Mouse (Mus musculus): ENCODE data around the gene Sv2a. TPM values are rescaled to one million over a fixed set of nuclear protein-coding genes. Genes with fewer than 3 reads are reported as not detected.

The Sv2a gene
- total RNA-seq (2014; rRNA removed; ENCODE audit: low replicate concordance): 9.8 and 15.4 TPM in 2 replicates
- 10.8 and 11.2 TPM in 2 replicates for polyA plus RNA-seq (2015; fragmentation: Nextera tagmentation; extraction: Ambion mirVana)

- WGBS: 0% methylated on average over 14 of the region's 23 CpGs
- no peaks in the 10 kb centered on the region for H3K27me3 ChIP-seq (ENCODE audit: control insufficient read depth, insufficient read depth, low read length)
- ATAC-seq (ENCODE audit: insufficient read depth, low read depth): peak; percentile 52
- no peaks in the 10 kb centered on the region for H3K9me3 ChIP-seq (replicated peaks; ENCODE audit: control insufficient read depth, low read length)
- H3K36me3 ChIP-seq (replicated peaks; ENCODE audit: control insufficient read depth, insufficient read depth, low read length): peaks cover 28% of the 10 kb centered on the region
- H3K4me1 ChIP-seq (ENCODE audit: control insufficient read depth, insufficient read depth): peaks cover 26% of the 10 kb centered on the region
- peak within 1 kb of the TSS; percentile 60 for H3K4me3 ChIP-seq (ENCODE audit: low read depth, low read length)
- peak within 1 kb of the TSS; percentile 44 for H3K9ac ChIP-seq (replicated peaks; ENCODE audit: low read depth, low read length)
- no peak for DNase-seq (ENCODE audit: low spot score)
- H3K27ac ChIP-seq (ENCODE audit: low read depth): peak within 1 kb of the TSS; percentile 87
- TF ChIP-seq CTCF (IDR thresholded peaks at IDR 0.05; ENCODE audit: low read depth) (no peak), EP300 (IDR thresholded peaks at IDR 0.05; ENCODE audit: low read depth) (no peak)
- peak within 1 kb of the TSS; percentile 74 for H3K4me2 ChIP-seq (ENCODE audit: low read depth, low read length)
Observed at GRCm38 (mm10) chr3:96180727-96181477, at the start of gene Sv2a. Sv2a (plus strand) TSS chr3:96181151.

- no peak for TF ChIP-seq EP300 (IDR thresholded peaks at IDR 0.05; ENCODE audit: low read depth)
Observed at GRCm38 (mm10) chr3:96132478-96132877, 48.5 kb upstream of the Sv2a start.

GRCm38 (mm10) chr3:96133327-96133905 lies 47.5 kb upstream of the Sv2a start:
- TF ChIP-seq EP300 (IDR thresholded peaks at IDR 0.05; ENCODE audit: low read depth) (no peak), CTCF (IDR thresholded peaks at IDR 0.05; ENCODE audit: low read depth) (no peak)
- H3K27ac ChIP-seq (ENCODE audit: low read depth): 0 out of 2 replicates have a peak overlapping the region, but pooled peaks have one; percentile 25
- no peak overlapping the region for H3K9ac ChIP-seq (replicated peaks; ENCODE audit: low read depth, low read length)
- H3K4me3 ChIP-seq (ENCODE audit: low read depth, low read length): no peak overlapping the region
- DNase-seq (ENCODE audit: low spot score): no peak
- no peak overlapping the region for H3K4me2 ChIP-seq (ENCODE audit: low read depth, low read length)
- no peak for ATAC-seq (ENCODE audit: insufficient read depth, low read depth)
- WGBS: 54% methylated on average over 11 of the region's 11 CpGs
- peaks cover 17% of the 10 kb centered on the region for H3K36me3 ChIP-seq (replicated peaks; ENCODE audit: control insufficient read depth, insufficient read depth, low read length)
- H3K4me1 ChIP-seq (ENCODE audit: control insufficient read depth, insufficient read depth): peaks cover 8% of the 10 kb centered on the region; the same call in 1 of the 2 replicates
- no peaks in the 10 kb centered on the region for H3K9me3 ChIP-seq (replicated peaks; ENCODE audit: control insufficient read depth, low read length)
- no peaks in the 10 kb centered on the region for H3K27me3 ChIP-seq (ENCODE audit: control insufficient read depth, insufficient read depth, low read length)

More at GRCm38 (mm10) chr3:96132478-96132877, 48.5 kb upstream of the Sv2a start:
- Histone ChIP-seq H3K9ac (replicated peaks; ENCODE audit: low read depth, low read length) (no peak overlapping the region), H3K4me2 (ENCODE audit: low read depth, low read length) (no peak overlapping the region), H3K4me1 (ENCODE audit: control insufficient read depth, insufficient read depth) (peaks cover 14% of the 10 kb centered on the region), H3K27ac (ENCODE audit: low read depth) (no peak overlapping the region), H3K9me3 (replicated peaks; ENCODE audit: control insufficient read depth, low read length) (no peaks in the 10 kb centered on the region), H3K4me3 (ENCODE audit: low read depth, low read length) (no peak overlapping the region), H3K27me3 (ENCODE audit: control insufficient read depth, insufficient read depth, low read length) (no peaks in the 10 kb centered on the region), H3K36me3 (replicated peaks; ENCODE audit: control insufficient read depth, insufficient read depth, low read length) (peaks cover 10% of the 10 kb centered on the region)
- DNase-seq (ENCODE audit: low spot score) (no peak), ATAC-seq (ENCODE audit: insufficient read depth, low read depth) (no peak)
- WGBS: 74% methylated on average over 3 of the region's 3 CpGs

- ATAC-seq (ENCODE audit: insufficient read depth, low read depth) (no peak), DNase-seq (ENCODE audit: low spot score) (peak; percentile 19)
- peaks cover 29% of the 10 kb centered on the region for H3K36me3 ChIP-seq (replicated peaks; ENCODE audit: control insufficient read depth, insufficient read depth, low read length)
- H3K27me3 ChIP-seq (ENCODE audit: control insufficient read depth, insufficient read depth, low read length): no peaks in the 10 kb centered on the region
- no peak overlapping the region for H3K9ac ChIP-seq (replicated peaks; ENCODE audit: low read depth, low read length)
- no peak overlapping the region for H3K4me2 ChIP-seq (ENCODE audit: low read depth, low read length)
- WGBS: 41% methylated on average over 3 of the region's 3 CpGs
- H3K4me1 ChIP-seq (ENCODE audit: control insufficient read depth, insufficient read depth): no peaks in the 10 kb centered on the region
- no peak overlapping the region for H3K27ac ChIP-seq (ENCODE audit: low read depth)
- TF ChIP-seq CTCF (IDR thresholded peaks at IDR 0.05; ENCODE audit: low read depth): no peak
- TF ChIP-seq EP300 (IDR thresholded peaks at IDR 0.05; ENCODE audit: low read depth): no peak
- no peak overlapping the region for H3K4me3 ChIP-seq (ENCODE audit: low read depth, low read length)
- no peaks in the 10 kb centered on the region for H3K9me3 ChIP-seq (replicated peaks; ENCODE audit: control insufficient read depth, low read length)
Observed at GRCm38 (mm10) chr3:96135011-96135410, 45.9 kb upstream of the Sv2a start.

GRCm38 (mm10) chr3:96147950-96148349 lies 33.0 kb upstream of the Sv2a start:
- H3K9me3 ChIP-seq (replicated peaks; ENCODE audit: control insufficient read depth, low read length): no peaks in the 10 kb centered on the region

More at GRCm38 (mm10) chr3:96147950-96148349, 33.0 kb upstream of the Sv2a start:
- Histone ChIP-seq H3K36me3 (replicated peaks; ENCODE audit: control insufficient read depth, insufficient read depth, low read length) (peaks cover 60% of the 10 kb centered on the region), H3K4me3 (ENCODE audit: low read depth, low read length) (no peak overlapping the region), H3K4me2 (ENCODE audit: low read depth, low read length) (no peak overlapping the region), H3K9ac (replicated peaks; ENCODE audit: low read depth, low read length) (no peak overlapping the region), H3K27ac (ENCODE audit: low read depth) (no peak overlapping the region), H3K4me1 (ENCODE audit: control insufficient read depth, insufficient read depth) (no peaks in the 10 kb centered on the region), H3K27me3 (ENCODE audit: control insufficient read depth, insufficient read depth, low read length) (no peaks in the 10 kb centered on the region)
- TF ChIP-seq EP300 (IDR thresholded peaks at IDR 0.05; ENCODE audit: low read depth): no peak
- peak; percentile 75 for TF ChIP-seq CTCF (IDR thresholded peaks at IDR 0.05; ENCODE audit: low read depth)
- no peak; the same call in 1 of the 2 replicates for ATAC-seq (ENCODE audit: insufficient read depth, low read depth)
- WGBS: 7% methylated on average over 5 of the region's 5 CpGs
- peak; percentile 77 for DNase-seq (ENCODE audit: low spot score)
